Mouse (Mus musculus): ENCODE data around the gene Zfp791. TPM values are rescaled to one million over a fixed set of nuclear protein-coding genes. Genes with fewer than 3 reads are reported as not detected.

Zfp791 gene
- polyA plus RNA-seq, 1 experiment from 2014 or later = 1.6 TPM

DNA sequence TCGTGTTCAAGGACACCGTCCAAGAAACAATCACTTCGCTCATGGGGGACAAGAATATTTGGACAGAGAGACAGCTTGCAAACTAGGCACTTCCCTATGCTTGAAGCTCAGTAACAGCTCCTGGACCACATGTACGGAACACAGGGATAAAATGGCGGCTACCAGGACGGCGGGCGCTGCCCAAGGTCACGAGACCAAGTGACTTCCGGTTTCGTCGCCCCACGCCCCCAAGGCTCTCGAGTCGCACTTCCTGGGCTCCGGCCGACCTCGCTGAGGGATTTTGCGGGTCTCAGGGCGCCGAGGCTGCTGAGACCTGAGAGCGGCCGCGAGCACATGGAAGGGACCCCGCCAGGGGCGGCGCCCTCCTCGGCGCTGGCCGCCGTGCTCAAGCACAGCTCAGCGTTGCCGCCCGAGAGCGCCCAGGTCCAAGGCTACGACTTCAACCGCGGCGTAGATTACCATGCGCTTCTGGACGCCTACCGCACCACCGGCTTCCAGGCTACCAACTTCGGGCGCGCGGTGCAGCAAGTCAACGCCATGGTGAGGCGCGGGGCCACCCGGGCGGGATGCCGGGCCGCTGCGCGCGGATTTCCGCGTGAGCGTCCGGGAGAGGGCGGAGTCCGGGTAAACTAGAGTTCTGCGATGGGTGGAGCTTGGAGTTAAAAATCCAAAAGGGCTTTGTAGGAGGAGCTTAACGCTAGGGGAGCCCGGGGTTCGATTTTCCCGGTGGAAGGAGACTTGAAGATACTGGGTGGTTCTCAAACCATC is 51.2 kb downstream of the Zfp791 start, which contains the start of gene Dhps:
Dhps (plus strand) TSS at position 244 of the 768 bp plus-strand sequence.
- Histone ChIP-seq H3K9ac (ENCODE audit: low read depth, low read length) (peak within 1 kb of the TSS; percentile 85), H3K9me3 (ENCODE audit: control insufficient read depth, low read length) (no peaks in the 10 kb centered on the region), H3K36me3 (ENCODE audit: control insufficient read depth, insufficient read depth, low read length) (peaks cover 41% of the 10 kb centered on the region), H3K4me2 (ENCODE audit: low read depth, low read length) (peak within 1 kb of the TSS; percentile 65), H3K4me3 (ENCODE audit: low read depth, low read length) (peak within 1 kb of the TSS; percentile 87), H3K27me3 (replicated peaks; ENCODE audit: control insufficient read depth, insufficient read depth, low read length) (no peaks in the 10 kb centered on the region), H3K4me1 (ENCODE audit: control insufficient read depth, insufficient read depth, low read length) (peaks cover 6% of the 10 kb centered on the region), H3K27ac (replicated peaks; ENCODE audit: low read depth, low read length) (peak within 1 kb of the TSS; percentile 94)
- ATAC-seq (ENCODE audit: low read depth) = peak; percentile 94
- peak; percentile 97 for DNase-seq (ENCODE audit: low spot score)
- under 1% methylated on average over 55 of the region's 68 CpGs for WGBS

DNA sequence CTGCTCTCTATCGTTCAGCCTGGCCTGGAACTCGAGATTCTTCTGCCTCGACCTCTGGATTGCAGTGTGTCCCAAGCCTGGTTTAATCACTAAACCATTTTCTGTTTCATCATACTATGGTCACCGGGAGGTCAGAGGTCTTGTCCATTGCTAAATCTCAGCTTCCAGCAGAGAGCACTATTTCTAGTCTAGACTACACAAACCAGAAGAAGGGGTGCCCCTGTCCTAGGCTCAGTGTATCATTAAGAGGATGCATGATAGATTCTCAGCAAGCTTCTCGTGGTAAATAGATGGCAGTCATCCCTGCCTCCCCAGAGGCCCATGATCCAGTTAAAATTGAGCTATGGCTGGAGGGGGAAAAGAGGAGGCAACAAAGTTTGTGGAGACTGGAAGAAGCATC is 51.9 kb downstream of the Zfp791 start:
- peaks cover 41% of the 10 kb centered on the region for H3K36me3 ChIP-seq (ENCODE audit: control insufficient read depth, insufficient read depth, low read length)
- peak overlapping the region; percentile 85; the same call in 1 of the 2 replicates for H3K9ac ChIP-seq (ENCODE audit: low read depth, low read length)

DNA sequence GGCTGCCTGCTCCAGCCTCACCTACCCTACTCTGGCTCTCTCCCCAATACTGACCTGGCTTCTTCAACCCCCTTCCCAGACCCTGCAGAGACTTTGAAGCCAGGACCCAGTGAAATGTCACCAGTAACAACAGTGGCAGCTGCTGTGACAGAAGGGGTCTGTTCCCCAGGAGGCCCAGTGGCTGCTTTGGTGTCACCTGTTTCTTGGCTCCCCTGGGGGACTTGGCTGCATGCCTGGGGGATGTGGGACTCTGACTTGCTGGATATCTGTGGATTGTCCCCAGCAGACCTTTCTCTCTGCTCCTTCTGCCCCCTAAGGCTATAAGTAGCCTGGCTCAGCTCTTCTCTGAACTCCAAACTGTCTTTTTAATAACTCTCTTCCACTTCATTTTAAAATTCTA is 54.9 kb downstream of the Zfp791 start, which contains the start of gene Gm5741:
Gm5741 (minus strand) TSS at position 1 of the 400 bp plus-strand sequence.
- Histone ChIP-seq H3K9me3 (ENCODE audit: control insufficient read depth, low read length) (no peaks in the 10 kb centered on the region), H3K36me3 (ENCODE audit: control insufficient read depth, insufficient read depth, low read length) (peaks cover 30% of the 10 kb centered on the region), H3K27me3 (replicated peaks; ENCODE audit: control insufficient read depth, insufficient read depth, low read length) (no peaks in the 10 kb centered on the region), H3K9ac (ENCODE audit: low read depth, low read length) (no peak within 1 kb of the TSS), H3K4me3 (ENCODE audit: low read depth, low read length) (no peak within 1 kb of the TSS), H3K4me1 (ENCODE audit: control insufficient read depth, insufficient read depth, low read length) (peaks cover 6% of the 10 kb centered on the region), H3K27ac (replicated peaks; ENCODE audit: low read depth, low read length) (no peak within 1 kb of the TSS), H3K4me2 (ENCODE audit: low read depth, low read length) (no peak within 1 kb of the TSS)
- ATAC-seq (ENCODE audit: low read depth) (no peak), DNase-seq (ENCODE audit: low spot score) (no peak)

More for the DNA sequence above, 51.9 kb downstream of the Zfp791 start:
- no peaks in the 10 kb centered on the region for H3K9me3 ChIP-seq (ENCODE audit: control insufficient read depth, low read length)
- peaks cover 6% of the 10 kb centered on the region for H3K4me1 ChIP-seq (ENCODE audit: control insufficient read depth, insufficient read depth, low read length)
- no peaks in the 10 kb centered on the region for H3K27me3 ChIP-seq (replicated peaks; ENCODE audit: control insufficient read depth, insufficient read depth, low read length)
- DNase-seq (ENCODE audit: low spot score) (no peak), ATAC-seq (ENCODE audit: low read depth) (no peak)
- H3K4me3 ChIP-seq (ENCODE audit: low read depth, low read length) = peak overlapping the region; percentile 87
- 84% methylated on average over 5 of the region's 5 CpGs for WGBS
- H3K27ac ChIP-seq (replicated peaks; ENCODE audit: low read depth, low read length) = peak overlapping the region; percentile 94
- peak overlapping the region; percentile 65 for H3K4me2 ChIP-seq (ENCODE audit: low read depth, low read length)

DNA sequence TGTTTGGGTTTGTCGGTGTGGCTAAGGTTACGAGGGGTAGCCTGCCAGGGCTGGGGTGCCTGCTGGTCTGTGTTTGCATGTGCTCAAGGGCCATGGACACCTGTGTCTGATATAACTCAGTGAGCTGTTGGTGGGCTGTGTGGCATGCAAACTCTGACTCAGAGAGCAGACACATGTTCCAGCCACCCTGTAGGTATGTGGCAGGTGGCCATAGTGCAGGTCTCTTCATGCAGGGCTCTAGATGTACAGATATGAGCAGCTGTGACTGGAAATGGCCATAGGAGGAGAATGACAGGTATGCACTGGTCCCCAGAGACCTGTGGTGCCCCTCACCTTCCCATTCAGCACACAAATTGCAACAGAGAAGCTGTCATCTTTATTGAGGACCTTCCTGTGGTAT is 55.7 kb downstream of the Zfp791 start:
- Histone ChIP-seq H3K27ac (replicated peaks; ENCODE audit: low read depth, low read length) (no peak overlapping the region), H3K27me3 (replicated peaks; ENCODE audit: control insufficient read depth, insufficient read depth, low read length) (no peaks in the 10 kb centered on the region), H3K4me2 (ENCODE audit: low read depth, low read length) (no peak overlapping the region), H3K9me3 (ENCODE audit: control insufficient read depth, low read length) (no peaks in the 10 kb centered on the region), H3K4me1 (ENCODE audit: control insufficient read depth, insufficient read depth, low read length) (peaks cover 6% of the 10 kb centered on the region), H3K36me3 (ENCODE audit: control insufficient read depth, insufficient read depth, low read length) (peaks cover 30% of the 10 kb centered on the region), H3K9ac (ENCODE audit: low read depth, low read length) (no peak overlapping the region), H3K4me3 (ENCODE audit: low read depth, low read length) (no peak overlapping the region)
- DNase-seq (ENCODE audit: low spot score) = no peak
- ATAC-seq (ENCODE audit: low read depth) = no peak
- 83% methylated on average over 2 of the region's 2 CpGs for WGBS

DNA sequence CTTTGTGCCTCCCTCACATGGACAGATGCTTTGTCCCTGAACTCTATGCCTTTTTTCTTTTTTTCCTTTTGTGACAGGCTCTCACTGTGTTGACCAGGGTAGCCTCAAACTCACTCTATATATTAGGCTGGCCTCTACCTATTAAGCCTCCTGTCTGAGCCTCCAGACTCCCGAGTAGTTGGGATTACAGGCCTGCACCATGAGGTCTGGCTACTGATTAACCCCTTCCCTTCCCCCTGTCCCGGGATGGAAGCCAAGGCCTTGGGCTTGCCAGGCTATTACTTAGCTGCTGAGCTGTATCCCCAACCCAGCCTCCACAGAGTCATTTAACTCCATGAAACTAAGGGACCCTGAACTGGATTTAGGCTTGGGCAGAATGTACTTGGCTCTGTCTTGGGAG is 57.7 kb downstream of the Zfp791 start:
- no peaks in the 10 kb centered on the region for H3K27me3 ChIP-seq (replicated peaks; ENCODE audit: control insufficient read depth, insufficient read depth, low read length)
- no peak overlapping the region for H3K4me2 ChIP-seq (ENCODE audit: low read depth, low read length)
- H3K9ac ChIP-seq (ENCODE audit: low read depth, low read length) = no peak overlapping the region
- ATAC-seq (ENCODE audit: low read depth) (no peak), DNase-seq (ENCODE audit: low spot score) (no peak)
- H3K36me3 ChIP-seq (ENCODE audit: control insufficient read depth, insufficient read depth, low read length) = peaks cover 30% of the 10 kb centered on the region
- no peak overlapping the region for H3K27ac ChIP-seq (replicated peaks; ENCODE audit: low read depth, low read length)
- 31% methylated on average over 2 of the region's 2 CpGs for WGBS
- no peak overlapping the region for H3K4me3 ChIP-seq (ENCODE audit: low read depth, low read length)
- H3K4me1 ChIP-seq (ENCODE audit: control insufficient read depth, insufficient read depth, low read length) = peaks cover 8% of the 10 kb centered on the region
- H3K9me3 ChIP-seq (ENCODE audit: control insufficient read depth, low read length) = no peaks in the 10 kb centered on the region

DNA sequence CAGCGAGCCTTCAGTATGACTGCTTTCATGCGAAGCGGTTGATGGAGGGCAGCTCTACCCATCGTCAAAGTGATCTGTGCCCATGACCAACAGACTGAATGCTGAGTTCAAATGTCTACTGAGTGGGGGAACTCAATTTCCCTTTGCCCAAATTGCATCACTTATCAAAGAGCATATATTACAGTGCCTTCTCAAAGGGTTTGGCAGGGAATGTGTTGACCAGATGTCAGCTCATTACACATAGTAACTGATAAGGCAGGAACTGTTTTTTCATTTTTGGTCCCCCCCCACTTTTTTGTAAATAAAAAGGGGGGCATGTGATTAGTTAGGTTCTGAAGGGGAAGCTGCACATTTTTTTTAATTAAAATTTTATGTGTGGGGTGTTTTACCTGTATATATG is 60.3 kb downstream of the Zfp791 start:
- Histone ChIP-seq H3K27me3 (replicated peaks; ENCODE audit: control insufficient read depth, insufficient read depth, low read length) (no peaks in the 10 kb centered on the region), H3K4me1 (ENCODE audit: control insufficient read depth, insufficient read depth, low read length) (peaks cover 8% of the 10 kb centered on the region), H3K4me2 (ENCODE audit: low read depth, low read length) (no peak overlapping the region), H3K36me3 (ENCODE audit: control insufficient read depth, insufficient read depth, low read length) (peaks cover 30% of the 10 kb centered on the region), H3K9me3 (ENCODE audit: control insufficient read depth, low read length) (no peaks in the 10 kb centered on the region), H3K4me3 (ENCODE audit: low read depth, low read length) (no peak overlapping the region), H3K9ac (ENCODE audit: low read depth, low read length) (no peak overlapping the region), H3K27ac (replicated peaks; ENCODE audit: low read depth, low read length) (no peak overlapping the region)
- no peak for DNase-seq (ENCODE audit: low spot score)
- 92% methylated on average over 4 of the region's 4 CpGs for WGBS
- ATAC-seq (ENCODE audit: low read depth) = no peak

DNA sequence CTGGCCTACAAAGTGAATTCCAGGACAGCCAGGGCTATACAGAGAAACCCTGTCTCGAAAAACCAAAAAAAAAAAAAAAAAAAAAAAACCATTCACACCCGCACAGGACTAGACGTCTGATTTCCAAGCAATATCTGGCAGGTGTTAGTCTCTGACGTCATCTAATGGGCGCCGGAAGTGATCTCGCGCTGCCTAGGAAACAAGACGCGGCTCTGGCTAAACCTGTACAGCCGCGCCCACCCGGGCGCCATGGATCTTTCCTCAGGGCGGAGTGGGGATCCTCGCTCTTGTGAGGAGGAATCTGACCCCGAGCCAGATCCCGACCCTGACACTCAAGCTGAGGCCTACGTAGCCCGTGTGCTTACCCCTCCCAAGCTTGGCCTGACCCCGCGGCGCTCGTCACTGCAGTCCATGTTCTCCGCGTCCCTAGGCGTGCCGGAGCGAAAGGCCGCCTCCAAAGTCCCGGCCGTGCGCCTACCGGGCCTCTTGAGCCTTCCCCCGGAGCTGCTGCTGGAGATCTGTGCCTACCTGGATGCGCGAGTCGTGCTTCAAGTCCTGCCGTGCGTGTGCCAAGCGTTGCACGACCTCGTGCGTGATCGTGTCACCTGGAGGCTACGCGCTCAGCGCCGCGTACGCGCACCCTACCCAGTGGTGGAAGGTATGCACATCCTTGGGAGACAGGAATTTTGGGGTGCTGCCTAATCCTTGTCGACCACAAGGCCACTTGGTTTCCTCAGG is 62.8 kb downstream of the Zfp791 start, which contains the start of gene Fbxw9:
Fbxw9 (plus strand) TSS at position 177 of the 738 bp plus-strand sequence.
- WGBS = under 1% methylated on average over 45 of the region's 53 CpGs
- H3K27ac ChIP-seq (replicated peaks; ENCODE audit: low read depth, low read length) = peak within 1 kb of the TSS; percentile 44; the same call in 1 of the 2 replicates
- H3K4me2 ChIP-seq (ENCODE audit: low read depth, low read length) = peak within 1 kb of the TSS; percentile 91
- H3K36me3 ChIP-seq (ENCODE audit: control insufficient read depth, insufficient read depth, low read length) = peaks cover 24% of the 10 kb centered on the region
- H3K9ac ChIP-seq (ENCODE audit: low read depth, low read length) = peak within 1 kb of the TSS; percentile 66
- H3K9me3 ChIP-seq (ENCODE audit: control insufficient read depth, low read length) = no peaks in the 10 kb centered on the region
- H3K4me1 ChIP-seq (ENCODE audit: control insufficient read depth, insufficient read depth, low read length) = peaks cover 8% of the 10 kb centered on the region
- peak within 1 kb of the TSS; percentile 58 for H3K4me3 ChIP-seq (ENCODE audit: low read depth, low read length)
- ATAC-seq (ENCODE audit: low read depth) (peak; percentile 92), DNase-seq (ENCODE audit: low spot score) (peak; percentile 95)
- H3K27me3 ChIP-seq (replicated peaks; ENCODE audit: control insufficient read depth, insufficient read depth, low read length) = no peaks in the 10 kb centered on the region
